Mouse (Mus musculus) liver, embryonic 16.5 days (tissue): Measurements from ENCODE around the gene Gm4969. TPM values are rescaled to one million over a fixed set of nuclear protein-coding genes. Genes with fewer than 3 reads are reported as not detected.

Experiments used
- ATAC-seq: fragments of 200-750 bp; cut with Nextera tagmentation; 2 replicates; pipeline ENCODE4 v1.8.0; 2017; ENCODE audit warnings: low read depth, mild to moderate bottlenecking, moderate number of reproducible peaks, moderate library complexity
- H3K27ac ChIP-seq: fragments of 300-500 bp; sonication (generic); 2 replicates; pipeline ENCODE4 v1.5.1; 2014; ENCODE audit warnings: mild to moderate bottlenecking, low read length
- H3K27me3 ChIP-seq: fragments of 300-500 bp; sonication (generic); 2 replicates; pipeline ENCODE4 v1.6.1; 2014; ENCODE audit warnings: low read depth, low read length, mixed read lengths; ENCODE audit not compliant: control insufficient read depth, insufficient read depth
- H3K36me3 ChIP-seq: fragments of 300-500 bp; sonication (generic); 2 replicates; pipeline ENCODE4 v1.6.1; 2014; ENCODE audit warnings: mild to moderate bottlenecking; ENCODE audit not compliant: control insufficient read depth, insufficient read depth
- H3K4me1 ChIP-seq: fragments of 300-500 bp; sonication (generic); 2 replicates; pipeline ENCODE4 v1.6.1; 2014; ENCODE audit warnings: low read depth, low read length, mixed read lengths; ENCODE audit not compliant: control insufficient read depth
- H3K4me2 ChIP-seq: fragments of 300-500 bp; sonication (generic); 2 replicates; pipeline ENCODE4 v1.6.1; 2014; ENCODE audit warnings: low read depth, low read length, mixed read lengths
- H3K4me3 ChIP-seq: fragments of 300-500 bp; sonication (generic); 2 replicates; pipeline ENCODE4 v1.5.1; 2014; ENCODE audit warnings: low read depth, mild to moderate bottlenecking, low read length
- H3K9ac ChIP-seq: fragments of 300-500 bp; sonication (generic); 2 replicates; pipeline ENCODE4 v1.6.1; 2014; ENCODE audit warnings: low read depth, low read length
- H3K9me3 ChIP-seq: fragments of 300-500 bp; sonication (generic); replicated peaks from 2 replicates; pipeline ENCODE4 v1.6.1; 2016; ENCODE audit warnings: low read length; ENCODE audit not compliant: control insufficient read depth
- WGBS: fragments of 180-500 bp; shearing (Covaris S2); extraction: QIAGEN DNeasy Blood & Tissue Kit; methylation state at CpG from one replicate; pipeline ENCODE4 v1.1.7; 2014; ENCODE audit not compliant: insufficient replicate concordance; 5-methylcytosine and 5-hydroxymethylcytosine counted together
- polyA plus RNA-seq: library from polyadenylated mRNA; unstranded; fragments of >200 nt; fragmentation: Nextera tagmentation; extraction: Ambion mirVana; gene quantifications from 2 replicates; pipeline ENCODE4 v1.2.1, GENCODE M21; 2015

The Gm4969 gene
- polyA plus RNA-seq, 1 experiment from 2014 or later: 0.11 TPM

DNA sequence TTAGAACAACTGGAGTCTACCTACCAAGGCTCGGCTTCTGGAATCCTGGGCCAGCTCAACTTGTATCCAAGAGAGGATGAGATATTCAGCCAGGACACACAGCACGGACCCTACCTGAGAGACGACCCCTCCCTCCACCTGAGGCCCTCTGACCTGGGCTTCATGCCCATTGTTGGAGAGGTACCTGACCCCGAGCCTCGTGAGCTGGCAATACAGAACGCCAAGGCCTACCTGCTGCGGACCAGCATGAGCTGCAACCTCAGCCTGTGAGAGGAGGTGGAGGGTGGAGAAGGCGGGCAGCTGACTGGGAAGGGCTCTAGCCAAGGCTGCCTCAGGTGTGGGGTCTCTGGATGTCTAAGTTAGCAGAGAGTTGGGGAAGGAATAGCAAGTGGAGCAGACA, 63.1 kb downstream of the Gm4969 start:
- no peak overlapping the region for H3K4me3 ChIP-seq
- H3K27me3 ChIP-seq: no peaks in the 10 kb centered on the region
- no peak overlapping the region for H3K4me2 ChIP-seq
- H3K27ac ChIP-seq: no peak overlapping the region
- peaks cover 8% of the 10 kb centered on the region for H3K36me3 ChIP-seq
- no peaks in the 10 kb centered on the region for H3K4me1 ChIP-seq
- WGBS: 73% methylated on average over 8 of the region's 8 CpGs
- no peak overlapping the region for H3K9ac ChIP-seq
- H3K9me3 ChIP-seq: no peaks in the 10 kb centered on the region
- ATAC-seq: no peak

- no peak overlapping the region for H3K4me2 ChIP-seq
- no peak overlapping the region for H3K4me3 ChIP-seq
- no peaks in the 10 kb centered on the region for H3K4me1 ChIP-seq
- H3K36me3 ChIP-seq: peaks cover 11% of the 10 kb centered on the region
- H3K9ac ChIP-seq: no peak overlapping the region
- H3K27ac ChIP-seq: no peak overlapping the region
- no peaks in the 10 kb centered on the region for H3K9me3 ChIP-seq
- 74% methylated on average over 9 of the region's 9 CpGs for WGBS
- ATAC-seq: no peak
- no peaks in the 10 kb centered on the region for H3K27me3 ChIP-seq
Measured at GRCm38 (mm10) chr7:19054777-19055076, 63.4 kb downstream of the Gm4969 start.

DNA sequence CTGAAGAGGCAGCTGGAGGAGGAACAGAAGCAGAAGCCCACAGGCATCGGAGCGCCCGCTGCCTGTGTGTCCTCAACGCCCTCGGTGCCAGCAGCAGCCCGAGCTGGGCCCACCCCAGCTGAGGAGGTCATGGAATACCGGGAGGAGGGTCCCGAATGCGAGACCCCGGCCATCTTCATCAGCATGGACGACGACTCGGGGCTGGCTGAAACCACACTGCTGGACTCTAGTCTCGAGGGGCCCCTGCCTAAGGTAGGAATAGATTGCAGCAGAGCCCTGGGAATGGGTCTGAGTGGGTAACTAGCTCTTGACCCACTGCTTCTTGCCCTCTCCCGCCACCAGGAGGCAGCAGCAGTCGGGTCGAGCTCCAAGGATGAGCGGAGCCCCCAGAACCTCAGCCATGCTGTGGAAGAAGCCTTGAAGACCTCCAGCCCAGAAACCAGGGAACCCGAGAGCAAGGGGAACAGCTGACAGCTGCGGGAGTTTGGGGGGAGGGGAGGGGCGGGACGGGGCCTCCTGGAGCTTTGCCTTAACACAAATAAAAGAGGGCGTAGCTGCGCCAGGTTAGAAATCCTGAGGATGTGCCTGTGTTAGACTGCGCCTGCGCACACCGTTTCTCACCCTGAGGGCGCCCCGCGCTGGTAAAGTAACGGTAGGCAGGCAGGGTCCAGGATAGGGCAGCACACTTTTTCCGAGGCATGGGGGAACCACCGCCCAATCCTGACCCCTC, 64.0 kb downstream of the Gm4969 start, which contains the start of gene Rsph6a:
Gene Rsph6a (plus strand): TSS at position 644 of the 730 bp plus-strand sequence.
- peaks cover 12% of the 10 kb centered on the region for H3K36me3 ChIP-seq
- no peak within 1 kb of the TSS for H3K27ac ChIP-seq
- no peak within 1 kb of the TSS for H3K9ac ChIP-seq
- 54% methylated on average over 33 of the region's 33 CpGs for WGBS
- no peaks in the 10 kb centered on the region for H3K4me1 ChIP-seq
- no peak; the same call in 1 of the 2 replicates for ATAC-seq
- no peak within 1 kb of the TSS for H3K4me2 ChIP-seq
- no peak within 1 kb of the TSS for H3K4me3 ChIP-seq
- no peaks in the 10 kb centered on the region for H3K27me3 ChIP-seq
- no peaks in the 10 kb centered on the region for H3K9me3 ChIP-seq

DNA sequence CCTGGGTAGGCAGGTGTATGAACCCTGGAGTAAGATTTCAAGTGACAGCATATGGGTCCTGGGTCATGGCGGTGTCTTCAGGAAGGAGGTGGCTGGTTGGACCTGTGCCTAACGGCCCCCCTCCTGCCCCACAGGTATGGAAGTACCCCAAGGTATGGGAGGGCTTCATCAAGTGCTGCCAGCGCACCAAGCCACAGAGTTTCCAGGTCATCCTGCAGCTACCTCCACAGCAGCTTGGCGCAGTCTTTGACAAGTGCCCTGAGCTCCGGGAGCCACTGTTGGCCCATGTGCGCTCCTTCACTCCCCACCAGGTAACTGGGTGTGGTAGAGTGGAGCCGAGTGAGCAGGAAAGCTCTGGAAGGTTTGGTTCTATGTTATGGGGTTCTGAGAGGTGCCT, 65.0 kb downstream of the Gm4969 start:
- WGBS: 84% methylated on average over 7 of the region's 7 CpGs
- Histone ChIP-seq H3K9me3 (no peaks in the 10 kb centered on the region), H3K27ac (no peak overlapping the region), H3K4me1 (no peaks in the 10 kb centered on the region), H3K36me3 (peaks cover 18% of the 10 kb centered on the region), H3K4me3 (no peak overlapping the region), H3K4me2 (no peak overlapping the region), H3K9ac (no peak overlapping the region), H3K27me3 (no peaks in the 10 kb centered on the region)
- ATAC-seq: no peak

DNA sequence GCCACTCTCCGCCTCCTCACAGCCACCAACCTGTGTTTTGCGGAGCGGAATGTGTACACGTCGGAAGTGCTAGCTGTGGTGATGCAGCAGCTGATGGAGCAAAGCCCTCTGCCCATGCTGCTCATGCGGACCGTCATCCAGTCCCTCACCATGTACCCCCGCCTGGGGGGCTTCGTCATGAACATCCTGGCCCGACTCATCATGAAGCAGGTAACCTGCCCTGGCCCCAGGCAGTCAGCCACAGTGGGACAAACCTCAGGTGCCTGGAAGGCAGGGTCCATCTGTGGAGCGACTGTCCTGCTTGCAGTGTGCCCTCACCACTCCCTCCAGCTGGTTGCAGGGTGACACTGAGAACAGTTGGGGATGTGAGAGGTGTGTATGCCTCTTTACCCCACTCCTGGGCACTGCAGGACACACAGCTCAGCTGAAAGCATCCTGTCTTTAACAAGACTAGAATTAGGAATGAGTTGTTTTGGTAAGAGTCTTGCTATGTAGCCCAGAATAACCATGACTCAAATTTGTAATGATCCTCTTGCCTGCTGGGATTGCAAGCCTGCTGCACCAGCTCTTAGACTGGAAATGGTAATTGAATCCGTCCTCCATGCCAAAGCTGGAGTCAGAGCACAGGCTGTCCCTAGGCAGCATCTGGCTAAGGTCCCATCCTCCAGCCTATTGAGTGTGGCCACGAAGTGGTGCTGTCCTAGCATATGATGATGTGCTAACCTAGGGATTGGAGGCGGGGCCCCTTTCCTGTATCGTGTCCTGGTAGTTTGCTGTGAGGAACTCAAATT, 65.6 kb downstream of the Gm4969 start:
- Histone ChIP-seq H3K27me3 (no peaks in the 10 kb centered on the region), H3K9me3 (no peaks in the 10 kb centered on the region), H3K36me3 (peaks cover 18% of the 10 kb centered on the region), H3K9ac (no peak overlapping the region), H3K4me2 (no peak overlapping the region), H3K4me3 (no peak overlapping the region), H3K27ac (no peak overlapping the region), H3K4me1 (no peaks in the 10 kb centered on the region)
- ATAC-seq: no peak
- WGBS: 78% methylated on average over 15 of the region's 15 CpGs

- H3K9ac ChIP-seq: no peak overlapping the region
- 61% methylated on average over 4 of the region's 4 CpGs for WGBS
- no peak for ATAC-seq
Measured at GRCm38 (mm10) chr7:19051161-19051560, 67.0 kb downstream of the Gm4969 start.

GRCm38 (mm10) chr7:19050172-19050571, 68.0 kb downstream of the Gm4969 start:
- ATAC-seq: no peak
- H3K27me3 ChIP-seq: no peaks in the 10 kb centered on the region
- no peak overlapping the region for H3K27ac ChIP-seq
- H3K36me3 ChIP-seq: peaks cover 37% of the 10 kb centered on the region
- no peaks in the 10 kb centered on the region for H3K4me1 ChIP-seq
- H3K4me3 ChIP-seq: no peak overlapping the region
- 73% methylated on average over 8 of the region's 8 CpGs for WGBS
- no peaks in the 10 kb centered on the region for H3K9me3 ChIP-seq
- H3K9ac ChIP-seq: no peak overlapping the region
- H3K4me2 ChIP-seq: no peak overlapping the region

More at GRCm38 (mm10) chr7:19051161-19051560, 67.0 kb downstream of the Gm4969 start:
- Histone ChIP-seq H3K9me3 (no peaks in the 10 kb centered on the region), H3K4me1 (no peaks in the 10 kb centered on the region), H3K36me3 (peaks cover 27% of the 10 kb centered on the region), H3K4me2 (no peak overlapping the region), H3K27ac (no peak overlapping the region), H3K27me3 (no peaks in the 10 kb centered on the region), H3K4me3 (no peak overlapping the region)

DNA sequence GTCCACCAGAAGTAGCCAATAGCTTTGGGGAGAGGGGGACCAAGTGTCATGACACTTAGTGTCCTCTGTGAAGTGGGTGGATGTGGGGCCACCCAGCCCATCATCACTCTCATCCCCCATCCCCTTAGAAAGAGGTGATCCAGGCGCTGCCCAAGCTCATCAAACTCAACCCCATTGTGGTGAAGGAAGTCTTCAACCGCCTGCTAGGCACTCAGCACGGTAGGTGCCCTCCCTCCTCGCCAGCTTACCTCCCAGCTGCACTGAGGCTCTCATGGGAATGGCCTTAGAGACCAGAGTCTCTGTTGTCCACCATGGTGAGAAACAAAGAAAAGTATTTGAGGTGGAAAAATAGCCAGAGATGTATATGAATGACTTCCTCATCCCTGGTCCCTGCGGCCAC, 68.9 kb downstream of the Gm4969 start:
- Histone ChIP-seq H3K36me3 (peaks cover 45% of the 10 kb centered on the region), H3K4me3 (no peak overlapping the region), H3K4me2 (no peak overlapping the region), H3K9ac (no peak overlapping the region), H3K27ac (no peak overlapping the region), H3K4me1 (no peaks in the 10 kb centered on the region), H3K9me3 (no peaks in the 10 kb centered on the region), H3K27me3 (no peaks in the 10 kb centered on the region)
- ATAC-seq: no peak
- 76% methylated on average over 5 of the region's 5 CpGs for whole genome bisulfite sequencing
